Mouse (Mus musculus) erythroblast, embryonic 14.5 days (primary cell): ENCODE data around the gene Xrcc1. TPM values are rescaled to one million over a fixed set of nuclear protein-coding genes. Genes with fewer than 3 reads are reported as not detected.
"Not testable (repeated sequence)": the region's sequence is repeated elsewhere in the genome, so short reads cannot be mapped to it uniquely, and the experiment has no call there.

ENCODE experiments used
- H3K27me3 ChIP-seq: 2 replicates; pipeline ENCODE4 v1.6.1; 2012; ENCODE audit warnings: inconsistent platforms; ENCODE audit not compliant: control insufficient read depth
- H3K36me3 ChIP-seq: 2 replicates; pipeline ENCODE4 v1.6.1; 2012; ENCODE audit warnings: mild to moderate bottlenecking, inconsistent platforms; ENCODE audit not compliant: control insufficient read depth
- H3K4me1 ChIP-seq: 2 replicates; pipeline ENCODE4 v1.6.1; 2012; ENCODE audit warnings: inconsistent platforms; ENCODE audit not compliant: control insufficient read depth
- H3K4me3 ChIP-seq: replicated peaks from 2 replicates; pipeline ENCODE3; 2012; ENCODE audit warnings: moderate library complexity, mild to moderate bottlenecking, inconsistent platforms
- H3K9me3 ChIP-seq: 2 replicates; pipeline ENCODE4 v1.6.1; 2012; ENCODE audit warnings: low read length, inconsistent platforms, mixed read lengths; ENCODE audit not compliant: control insufficient read depth
- GATA1 ChIP-seq: IDR thresholded peaks from 2 replicates; pipeline ENCODE4 v1.6.1; 2012; ENCODE audit warnings: low read length, inconsistent platforms, mixed read lengths
- TAL1 ChIP-seq: IDR thresholded peaks from 3 replicates; pipeline ENCODE4 v1.6.1; 2012; ENCODE audit warnings: low read length, inconsistent platforms, mixed read lengths
- polyA plus RNA-seq: library from polyadenylated mRNA; stranded (reverse); fragments of >175 nt; gene quantifications from 2 replicates; pipeline ENCODE4 v1.2.3, GENCODE M21; 2012

The Xrcc1 gene
- polyA plus RNA-seq, 1 experiment = 32.1 TPM

GRCm38 (mm10) chr7:24614816-24615215, 68.7 kb downstream of the Xrcc1 start:
- Histone ChIP-seq H3K36me3 (no peaks in the 10 kb centered on the region), H3K4me3 (no peak overlapping the region), H3K27me3 (peaks cover 36% of the 10 kb centered on the region), H3K9me3 (no peaks in the 10 kb centered on the region), H3K4me1 (peaks cover 28% of the 10 kb centered on the region)
- TF ChIP-seq TAL1 (no peak), GATA1 (no peak)

GRCm38 (mm10) chr7:24617763-24618162, 71.7 kb downstream of the Xrcc1 start:
- TF ChIP-seq GATA1 = no peak
- TF ChIP-seq TAL1 = no peak

GRCm38 (mm10) chr7:24618374-24618773, 72.3 kb downstream of the Xrcc1 start:
- H3K9me3 ChIP-seq, H3K36me3 ChIP-seq, H3K27me3 ChIP-seq, H3K4me3 ChIP-seq, H3K4me1 ChIP-seq: not testable (repeated sequence)

More at GRCm38 (mm10) chr7:24617763-24618162, 71.7 kb downstream of the Xrcc1 start:
- H3K4me3 ChIP-seq = no peak overlapping the region
- H3K27me3 ChIP-seq = peaks cover 8% of the 10 kb centered on the region
- H3K9me3 ChIP-seq = peaks cover 4% of the 10 kb centered on the region
- H3K4me1 ChIP-seq = peaks cover 1% of the 10 kb centered on the region; the same call in 1 of the 2 replicates
- H3K36me3 ChIP-seq = no peaks in the 10 kb centered on the region

GRCm38 (mm10) chr7:24619671-24620397, 73.7 kb downstream of the Xrcc1 start:
- Histone ChIP-seq H3K36me3 (no peaks in the 10 kb centered on the region), H3K4me3 (no peak overlapping the region), H3K4me1 (no peaks in the 10 kb centered on the region), H3K27me3 (no peaks in the 10 kb centered on the region), H3K9me3 (peaks cover 6% of the 10 kb centered on the region)
- TF ChIP-seq TAL1 (no peak), GATA1 (no peak)

- Histone ChIP-seq H3K4me3 (no peak overlapping the region), H3K4me1 (no peaks in the 10 kb centered on the region), H3K36me3 (no peaks in the 10 kb centered on the region), H3K27me3 (no peaks in the 10 kb centered on the region), H3K9me3 (peaks cover 6% of the 10 kb centered on the region)
- TF ChIP-seq TAL1 = no peak
Observed at GRCm38 (mm10) chr7:24621193-24621592, 75.1 kb downstream of the Xrcc1 start.

- Histone ChIP-seq H3K9me3 (peaks cover 6% of the 10 kb centered on the region), H3K4me1 (no peaks in the 10 kb centered on the region), H3K36me3 (no peaks in the 10 kb centered on the region), H3K4me3 (no peak overlapping the region), H3K27me3 (no peaks in the 10 kb centered on the region)
- TF ChIP-seq TAL1 = no peak
- no peak for TF ChIP-seq GATA1
Observed at GRCm38 (mm10) chr7:24622967-24623366, 76.9 kb downstream of the Xrcc1 start.

Other genes starting within 250 kb of the Xrcc1 start
- 0.12 TPM in 1 of 2 replicates, not detected in the other for gene Zfp61, start 245.1 kb upstream of the Xrcc1 start, polyA plus RNA-seq
- gene Zfp94, start 229.6 kb upstream of the Xrcc1 start, polyA plus RNA-seq = 0.07 TPM in 1 of 2 replicates, not detected in the other
- not detected in 2 replicates for gene Tescl, start 212.4 kb upstream of the Xrcc1 start, polyA plus RNA-seq
- 0.02 TPM in 1 of 2 replicates, not detected in the other for gene Lypd5, start 197.1 kb upstream of the Xrcc1 start, polyA plus RNA-seq
- 56.1 and 61.3 TPM in 2 replicates for gene Kcnn4, start 176.0 kb upstream of the Xrcc1 start, polyA plus RNA-seq
- 16.4 and 18.4 TPM in 2 replicates for gene Smg9, start 146.7 kb upstream of the Xrcc1 start, polyA plus RNA-seq
- gene Irgc1, start 94.0 kb upstream of the Xrcc1 start, polyA plus RNA-seq = not detected in 2 replicates
- gene Plaur, start 83.8 kb upstream of the Xrcc1 start, polyA plus RNA-seq = 0.08 and 0.17 TPM in 2 replicates
- 0.01 TPM in 1 of 2 replicates, not detected in the other for gene Cadm4, start 64.3 kb upstream of the Xrcc1 start, polyA plus RNA-seq
- 0.55 and 0.58 TPM in 2 replicates for gene Zfp428, start 39.3 kb upstream of the Xrcc1 start, polyA plus RNA-seq
- not detected in 2 replicates for gene AC161166.1, start 33.8 kb upstream of the Xrcc1 start, polyA plus RNA-seq
- 0.18 and 0.20 TPM in 2 replicates for gene Irgq, start 15.6 kb upstream of the Xrcc1 start, polyA plus RNA-seq
- not detected in 2 replicates for gene Pinlyp, start 171 bp upstream of the Xrcc1 start, polyA plus RNA-seq
- gene Ethe1, start 41.3 kb downstream of the Xrcc1 start, polyA plus RNA-seq = 1.8 and 1.9 TPM in 2 replicates
- gene Zfp575, start 41.4 kb downstream of the Xrcc1 start, polyA plus RNA-seq = 0.08 TPM in 1 of 2 replicates, not detected in the other
- 0.03 and 0.09 TPM in 2 replicates for gene Phldb3, start 64.5 kb downstream of the Xrcc1 start, polyA plus RNA-seq
- not detected in 2 replicates for gene Lypd3, start 90.3 kb downstream of the Xrcc1 start, polyA plus RNA-seq
- gene Tex101, start 130.4 kb downstream of the Xrcc1 start, polyA plus RNA-seq = not detected in 2 replicates
- gene BC049730, start 163.0 kb downstream of the Xrcc1 start, polyA plus RNA-seq = 0.24 and 0.66 TPM in 2 replicates
- not detected in 2 replicates for gene Gm4763, start 180.6 kb downstream of the Xrcc1 start, polyA plus RNA-seq
- 0.02 and 0.12 TPM in 2 replicates for gene Cd177, start 214.0 kb downstream of the Xrcc1 start, polyA plus RNA-seq
- gene Ceacam10, start 230.9 kb downstream of the Xrcc1 start, polyA plus RNA-seq = not detected in 2 replicates